Mouse (Mus musculus) myocyte (in vitro differentiated cells): ENCODE results near the gene Angel1. TPM values are rescaled to one million over a fixed set of nuclear protein-coding genes. Genes with fewer than 3 reads are reported as not detected.
A peak's percentile ranks its signal among the peaks of the same experiment; 100 is the strongest.

Experiments
- H3K27me3 ChIP-seq: one replicate; pipeline ENCODE4 v1.6.1; 2011; ENCODE audit not compliant: control insufficient read depth, insufficient read depth, insufficient read length
- H3K36me3 ChIP-seq: one replicate; pipeline ENCODE4 v1.6.1; 2011; ENCODE audit not compliant: control insufficient read depth, insufficient read depth
- H3K4me2 ChIP-seq: one replicate; pipeline ENCODE4 v1.6.1; 2011; ENCODE audit warnings: low read depth, control low read depth
- H3K4me3 ChIP-seq: one replicate; pipeline ENCODE4 v1.5.1; 2011; ENCODE audit warnings: mild to moderate bottlenecking, control low read depth, moderate library complexity
- H3K79me2 ChIP-seq: one replicate; pipeline ENCODE4 v1.6.1; 2011; ENCODE audit not compliant: control insufficient read depth, insufficient read depth
- H3ac ChIP-seq: one replicate; pipeline ENCODE4 v1.6.1; 2011; ENCODE audit not compliant: control insufficient read depth, insufficient read length
- CEBPB ChIP-seq: IDR thresholded peaks from 2 replicates; pipeline ENCODE4 v1.6.1; 2011; ENCODE audit warnings: mild to moderate bottlenecking, moderate library complexity; ENCODE audit not compliant: poor library complexity, insufficient read depth, severe bottlenecking
- E2F4 ChIP-seq: IDR thresholded peaks from one replicate; pipeline ENCODE4 v1.6.1; 2011; ENCODE audit warnings: mild to moderate bottlenecking, control low read depth, moderate library complexity; ENCODE audit not compliant: insufficient read depth
- MAX ChIP-seq: IDR thresholded peaks from one replicate; pipeline ENCODE4 v1.6.1; 2011; ENCODE audit warnings: low read depth, mild to moderate bottlenecking, control low read depth
- MYOD1 ChIP-seq, 3 experiments: IDR thresholded peaks; one replicate each; pipeline ENCODE4 v1.6.1; 2011; ENCODE audit warnings: control low read depth in 2 of 3, low read depth in 2 of 3, mild to moderate bottlenecking in 2 of 3, moderate library complexity in 1 of 3; ENCODE audit not compliant: insufficient read length in 2 of 3, control insufficient read depth in 1 of 3
- MYOG ChIP-seq, 3 experiments: IDR thresholded peaks; one replicate each; pipeline ENCODE4 v1.6.1; 2011; ENCODE audit warnings: control low read depth in 2 of 3, low read depth in 2 of 3, mild to moderate bottlenecking in 2 of 3; ENCODE audit not compliant: insufficient read length in 2 of 3, control insufficient read depth in 1 of 3, insufficient read depth in 1 of 3
- POLR2A ChIP-seq: IDR thresholded peaks from one replicate; pipeline ENCODE4 v1.6.1; 2011; ENCODE audit warnings: low read depth, mild to moderate bottlenecking, control low read depth, moderate library complexity; ENCODE audit not compliant: insufficient read length
- POLR2AphosphoS2 ChIP-seq: IDR thresholded peaks from one replicate; pipeline ENCODE4 v1.6.1; 2011; ENCODE audit warnings: low read depth, control low read depth; ENCODE audit not compliant: insufficient read length
- REST ChIP-seq: IDR thresholded peaks from one replicate; pipeline ENCODE4 v1.6.1; 2011; ENCODE audit warnings: mild to moderate bottlenecking, control low read depth, moderate library complexity; ENCODE audit not compliant: insufficient read depth, insufficient read length
- SRF ChIP-seq: IDR thresholded peaks from one replicate; pipeline ENCODE4 v1.6.1; 2011; ENCODE audit warnings: low read depth; ENCODE audit not compliant: control insufficient read depth, insufficient read length
- TCF12 ChIP-seq: IDR thresholded peaks from one replicate; pipeline ENCODE4 v1.6.1; 2011; ENCODE audit warnings: mild to moderate bottlenecking, control low read depth; ENCODE audit not compliant: poor library complexity, insufficient read depth, severe bottlenecking
- TCF3 ChIP-seq: IDR thresholded peaks from one replicate; pipeline ENCODE4 v1.6.1; 2011; ENCODE audit warnings: low read depth, control low read depth; ENCODE audit not compliant: insufficient read length
- USF1 ChIP-seq: IDR thresholded peaks from one replicate; pipeline ENCODE4 v1.6.1; 2011; ENCODE audit warnings: low read depth, mild to moderate bottlenecking, control low read depth, moderate library complexity
- polyA plus RNA-seq: library from polyadenylated mRNA; unstranded; fragments of >200 nt; fragmentation: generic; extraction: Trizol; gene quantifications from one replicate; pipeline ENCODE4 v1.2.1, GENCODE M21; 2012; ENCODE audit warnings: missing spikeins

Angel1 gene
- polyA plus RNA-seq, 1 experiment = 3.0 TPM

DNA sequence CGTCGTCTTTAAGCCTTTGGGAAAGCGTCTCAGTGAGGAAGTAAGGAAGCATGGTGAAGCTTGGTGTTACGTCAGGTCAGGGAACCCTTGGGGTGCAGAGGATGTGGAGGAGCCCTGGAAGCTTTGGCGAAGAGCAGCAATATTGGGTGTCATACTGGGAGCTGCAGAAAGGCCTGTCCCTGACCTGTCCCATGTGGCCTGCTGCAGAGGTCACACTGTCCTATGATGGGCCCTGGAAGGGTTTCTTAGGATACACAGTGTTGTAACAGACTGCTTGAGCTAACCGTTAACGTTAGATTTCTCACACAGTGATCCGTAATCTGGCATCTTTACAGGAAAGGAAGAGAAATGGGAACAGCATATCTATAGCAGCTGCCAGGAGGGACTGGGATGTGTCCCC is 44.1 kb downstream of the Angel1 start:
- TF ChIP-seq SRF (no peak), CEBPB (no peak), POLR2AphosphoS2 (no peak), USF1 (no peak), POLR2A (no peak), TCF12 (no peak), MAX (no peak), REST (no peak), MYOG (IDR thresholded peaks at IDR 0.05; ENCODE audit: control insufficient read depth in 1 of 3, insufficient read depth in 1 of 3, insufficient read length in 2 of 3, low read depth in 2 of 3) (no peak), TCF3 (no peak), E2F4 (no peak), MYOD1 (IDR thresholded peaks at IDR 0.05; ENCODE audit: control insufficient read depth in 1 of 3, insufficient read length in 2 of 3, low read depth in 2 of 3) (no peak)
- no peak overlapping the region for H3ac ChIP-seq
- H3K36me3 ChIP-seq = no peaks in the 10 kb centered on the region
- peaks cover 35% of the 10 kb centered on the region for H3K27me3 ChIP-seq
- H3K4me3 ChIP-seq = no peak overlapping the region
- H3K4me2 ChIP-seq = no peak overlapping the region
- no peaks in the 10 kb centered on the region for H3K79me2 ChIP-seq

GRCm38 (mm10) chr12:86681626-86682025 is 44.6 kb downstream of the Angel1 start:
- no peaks in the 10 kb centered on the region for H3K36me3 ChIP-seq
- H3K27me3 ChIP-seq = peaks cover 35% of the 10 kb centered on the region
- H3K4me2 ChIP-seq = no peak overlapping the region
- H3ac ChIP-seq = no peak overlapping the region
- no peaks in the 10 kb centered on the region for H3K79me2 ChIP-seq
- H3K4me3 ChIP-seq = no peak overlapping the region
- no peak for TF ChIP-seq SRF

GRCm38 (mm10) chr12:86680591-86681193 is 45.6 kb downstream of the Angel1 start:
- H3K4me2 ChIP-seq = no peak overlapping the region
- H3K4me3 ChIP-seq = no peak overlapping the region
- no peaks in the 10 kb centered on the region for H3K79me2 ChIP-seq
- H3K27me3 ChIP-seq = peaks cover 35% of the 10 kb centered on the region
- TF ChIP-seq MAX = no peak
- TF ChIP-seq SRF = no peak
- TF ChIP-seq MYOD1 (IDR thresholded peaks at IDR 0.05; ENCODE audit: control insufficient read depth in 1 of 3, insufficient read length in 2 of 3, low read depth in 2 of 3) = no peak
- TF ChIP-seq POLR2AphosphoS2 = no peak
- no peak for TF ChIP-seq MYOG (IDR thresholded peaks at IDR 0.05; ENCODE audit: control insufficient read depth in 1 of 3, insufficient read depth in 1 of 3, insufficient read length in 2 of 3, low read depth in 2 of 3)
- TF ChIP-seq CEBPB = no peak
- TF ChIP-seq USF1 = no peak
- TF ChIP-seq TCF12 = no peak
- no peak for TF ChIP-seq POLR2A
- no peak for TF ChIP-seq E2F4
- TF ChIP-seq TCF3 = no peak
- TF ChIP-seq REST = no peak
- no peaks in the 10 kb centered on the region for H3K36me3 ChIP-seq
- H3ac ChIP-seq = no peak overlapping the region

DNA sequence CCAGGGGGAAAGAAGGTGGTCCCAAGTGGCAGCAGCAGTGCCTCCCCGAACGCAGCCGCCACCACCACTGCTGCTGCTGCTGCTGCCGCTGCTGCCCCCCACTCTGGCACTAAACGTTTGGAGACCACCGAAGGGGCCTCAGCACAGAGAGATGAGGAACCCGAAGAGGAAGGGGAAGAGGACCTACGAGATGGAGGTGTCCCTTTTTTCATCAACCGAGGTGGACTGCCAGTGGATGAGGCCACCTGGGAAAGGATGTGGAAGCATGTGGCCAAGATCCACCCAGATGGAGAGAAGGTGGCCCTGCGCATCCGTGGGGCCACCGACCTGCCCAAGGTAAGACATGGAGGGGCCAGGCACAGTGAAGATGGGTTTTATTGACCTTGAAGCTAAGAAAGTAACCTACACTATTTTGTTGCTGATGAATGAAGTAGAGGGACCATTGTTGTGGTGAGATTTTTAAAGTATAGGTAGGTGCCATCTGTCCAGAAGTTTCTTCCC is 46.2 kb downstream of the Angel1 start:
- TF ChIP-seq POLR2A (no peak), CEBPB (no peak)
- Histone ChIP-seq H3K4me3 (peak overlapping the region; percentile 25), H3K4me2 (no peak overlapping the region), H3K27me3 (peaks cover 35% of the 10 kb centered on the region), H3K36me3 (no peaks in the 10 kb centered on the region), H3ac (no peak overlapping the region), H3K79me2 (no peaks in the 10 kb centered on the region)

DNA sequence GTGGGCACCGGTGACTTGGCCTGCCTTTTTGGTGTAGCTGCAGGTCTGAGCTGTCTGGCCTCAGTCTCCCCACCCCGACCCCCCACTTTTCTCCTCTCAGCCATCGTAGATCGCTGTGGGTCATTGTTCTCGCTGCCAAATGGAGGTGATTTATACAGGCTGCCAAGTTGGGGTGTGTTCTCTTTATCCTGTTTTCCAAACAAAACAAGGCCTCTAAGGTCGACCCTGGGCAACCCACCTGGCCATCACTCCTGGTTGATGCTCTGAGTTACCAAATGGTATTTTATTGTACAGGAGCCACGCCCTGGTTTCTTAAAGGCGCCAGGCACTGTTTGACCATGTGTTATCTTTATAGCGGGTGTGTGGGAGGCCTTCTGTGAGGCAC is 46.7 kb downstream of the Angel1 start:
- Histone ChIP-seq H3ac (no peak overlapping the region), H3K27me3 (peaks cover 35% of the 10 kb centered on the region), H3K36me3 (no peaks in the 10 kb centered on the region), H3K79me2 (no peaks in the 10 kb centered on the region), H3K4me2 (peak overlapping the region; percentile 98), H3K4me3 (peak overlapping the region; percentile 25)
- TF ChIP-seq CEBPB (no peak), MAX (no peak), POLR2AphosphoS2 (no peak), REST (no peak), TCF12 (no peak), MYOG (IDR thresholded peaks at IDR 0.05; ENCODE audit: control insufficient read depth in 1 of 3, insufficient read depth in 1 of 3, insufficient read length in 2 of 3, low read depth in 2 of 3) (no peak), SRF (no peak)
